Mouse (Mus musculus) hindbrain, embryonic 10.5 days (tissue): Measurements from ENCODE around the gene Wwox. TPM values are rescaled to one million over a fixed set of nuclear protein-coding genes. Genes with fewer than 3 reads are reported as not detected.

Experiments
- DNase-seq: peaks from one replicate; pipeline ENCODE4 v3.0.0-alpha.2; 2017; ENCODE audit warnings: low spot score
- H3K27ac ChIP-seq: fragments of 300-500 bp; sonication (generic); 2 replicates; pipeline ENCODE4 v1.5.1; 2016; ENCODE audit warnings: mild to moderate bottlenecking, moderate library complexity
- H3K27me3 ChIP-seq: fragments of 300-500 bp; sonication (generic); 2 replicates; pipeline ENCODE4 v1.6.1; 2016; ENCODE audit warnings: mild to moderate bottlenecking; ENCODE audit not compliant: poor library complexity, insufficient read depth, severe bottlenecking
- H3K36me3 ChIP-seq: fragments of 300-500 bp; sonication (generic); 2 replicates; pipeline ENCODE4 v1.6.1; 2016; ENCODE audit warnings: mild to moderate bottlenecking, moderate library complexity
- H3K4me1 ChIP-seq: fragments of 300-500 bp; sonication (generic); replicated peaks from 2 replicates; pipeline ENCODE4 v1.6.1; 2016; ENCODE audit warnings: mild to moderate bottlenecking
- H3K4me3 ChIP-seq: fragments of 300-500 bp; sonication (generic); 2 replicates; pipeline ENCODE4 v1.5.1; 2016; ENCODE audit warnings: mild to moderate bottlenecking, moderate library complexity
- H3K9me3 ChIP-seq: fragments of 300-500 bp; sonication (generic); 2 replicates; pipeline ENCODE4 v1.6.1; 2016; ENCODE audit warnings: mild to moderate bottlenecking, moderate library complexity
- WGBS: fragments of 180-500 bp; shearing (Covaris S2); methylation state at CpG from one replicate; pipeline ENCODE4 v1.1.7; 2016; 5-methylcytosine and 5-hydroxymethylcytosine counted together
- polyA plus RNA-seq: library from polyadenylated mRNA; unstranded; fragments of >200 nt; fragmentation: Nextera tagmentation; extraction: Ambion mirVana; gene quantifications from 2 replicates; pipeline ENCODE4 v1.2.1, GENCODE M21; 2016

The Wwox gene
- polyA plus RNA-seq, 1 experiment from 2014 or later: 12.5 TPM

DNA sequence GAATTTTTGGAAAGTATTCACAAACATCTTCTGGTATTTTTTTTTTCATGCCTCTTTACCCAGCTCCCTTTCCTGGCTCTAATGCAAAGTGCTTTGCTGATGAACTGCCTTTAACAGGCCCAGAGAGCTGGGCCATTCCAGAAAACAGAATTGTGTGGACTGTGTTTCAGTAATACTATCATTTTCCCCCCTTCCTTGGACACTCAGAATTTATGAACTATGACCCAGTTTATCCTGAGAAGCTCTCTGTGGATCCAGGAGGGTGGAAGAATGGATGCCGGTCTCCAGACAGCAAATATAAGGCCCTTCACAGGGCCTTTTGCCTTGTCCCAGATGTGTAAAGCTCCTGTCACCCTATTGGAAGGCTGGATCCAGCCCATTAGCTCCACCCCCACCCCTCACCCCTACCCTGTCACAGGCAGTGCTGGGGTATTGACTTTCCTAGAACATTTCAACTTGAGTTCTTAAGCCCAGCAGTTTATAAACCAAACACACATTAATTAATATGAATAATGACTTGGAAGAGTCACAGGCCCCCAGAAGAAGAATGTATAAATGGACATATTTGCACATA is 332.9 kb downstream of the Wwox start:
- peak; percentile 29 for DNase-seq
- no peak overlapping the region for H3K4me3 ChIP-seq
- 33% methylated on average over 1 of the region's 1 CpGs for WGBS
- H3K9me3 ChIP-seq: no peaks in the 10 kb centered on the region
- 0 out of 2 replicates have a peak, but pooled peaks cover 3% of the 10 kb centered on the region for H3K27me3 ChIP-seq
- no peaks in the 10 kb centered on the region for H3K36me3 ChIP-seq
- H3K27ac ChIP-seq: no peak overlapping the region
- peaks cover 46% of the 10 kb centered on the region for H3K4me1 ChIP-seq

DNA sequence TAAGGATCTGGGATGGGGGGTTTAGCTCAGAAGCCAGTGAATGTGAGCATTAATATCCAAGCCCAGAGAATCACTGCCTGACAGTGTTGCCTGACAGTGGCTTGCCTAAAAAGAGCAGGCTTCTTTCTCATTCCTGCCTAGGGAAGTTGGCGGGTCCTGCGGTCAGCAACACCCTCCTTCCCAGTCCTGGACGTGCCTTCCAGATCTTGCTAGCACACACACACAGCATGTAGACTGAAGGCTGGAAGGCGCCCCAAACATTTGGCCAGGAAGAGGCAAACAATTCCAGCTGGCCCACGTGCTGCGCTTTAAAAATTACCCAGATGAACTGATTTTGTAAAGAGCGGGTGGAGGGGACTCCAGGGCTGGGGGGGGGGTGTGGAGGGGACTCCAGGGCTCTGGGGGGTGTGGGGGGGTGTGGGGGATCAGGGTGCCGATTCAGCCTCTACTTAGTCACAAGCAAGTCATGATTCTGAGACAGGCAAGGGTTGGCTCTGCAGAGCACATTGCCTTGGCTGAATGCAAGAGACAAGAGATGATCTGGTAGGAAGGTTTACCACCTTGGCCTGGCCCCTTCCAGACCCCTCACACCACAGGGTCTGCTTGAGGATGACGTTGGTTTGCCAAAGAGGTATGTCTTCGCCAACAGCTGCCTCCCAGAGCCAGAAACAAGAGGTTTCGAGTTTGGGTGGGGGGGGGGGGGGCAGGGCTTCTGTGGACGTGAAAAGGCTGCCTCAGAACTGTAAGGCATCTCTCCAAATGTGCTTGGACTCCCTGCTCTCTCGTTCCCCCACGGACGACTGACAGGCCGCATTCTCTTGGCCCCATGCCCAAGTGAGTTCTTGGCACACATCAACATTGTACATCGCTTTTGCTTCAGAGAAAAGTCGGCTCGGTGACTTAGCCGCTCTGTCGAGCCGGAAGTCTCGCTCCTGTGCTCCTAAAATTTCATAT is 334.3 kb downstream of the Wwox start:
- Histone ChIP-seq H3K4me1 (peaks cover 52% of the 10 kb centered on the region), H3K27ac (peak overlapping the region; percentile 76), H3K27me3 (0 out of 2 replicates have a peak, but pooled peaks cover 3% of the 10 kb centered on the region), H3K9me3 (no peaks in the 10 kb centered on the region), H3K4me3 (no peak overlapping the region), H3K36me3 (no peaks in the 10 kb centered on the region)
- WGBS: 74% methylated on average over 23 of the region's 23 CpGs
- no peak for DNase-seq

DNA sequence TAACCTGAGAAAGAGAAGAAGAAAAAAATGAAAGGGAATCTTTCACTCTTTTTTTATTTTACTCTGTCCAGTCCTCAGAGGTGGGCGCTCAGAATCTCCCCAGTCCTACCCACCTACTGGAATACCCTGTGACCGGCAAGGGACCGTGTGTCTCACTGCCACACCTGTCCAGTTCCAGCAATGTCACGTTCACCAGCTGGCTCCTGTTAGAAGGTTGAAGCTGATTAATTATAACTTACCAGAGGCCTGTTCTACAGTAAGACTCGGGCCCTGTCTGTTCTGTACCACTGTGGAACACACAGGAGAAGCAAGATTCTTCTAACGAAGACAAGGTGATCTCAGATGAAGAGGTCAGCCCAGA is 334.9 kb downstream of the Wwox start:
- no peak overlapping the region for H3K4me3 ChIP-seq
- 0 out of 2 replicates have a peak, but pooled peaks cover 3% of the 10 kb centered on the region for H3K27me3 ChIP-seq
- no peak overlapping the region for H3K27ac ChIP-seq
- H3K9me3 ChIP-seq: no peaks in the 10 kb centered on the region
- no peak for DNase-seq
- no peaks in the 10 kb centered on the region for H3K36me3 ChIP-seq
- WGBS: 94% methylated on average over 6 of the region's 6 CpGs
- peaks cover 53% of the 10 kb centered on the region for H3K4me1 ChIP-seq

DNA sequence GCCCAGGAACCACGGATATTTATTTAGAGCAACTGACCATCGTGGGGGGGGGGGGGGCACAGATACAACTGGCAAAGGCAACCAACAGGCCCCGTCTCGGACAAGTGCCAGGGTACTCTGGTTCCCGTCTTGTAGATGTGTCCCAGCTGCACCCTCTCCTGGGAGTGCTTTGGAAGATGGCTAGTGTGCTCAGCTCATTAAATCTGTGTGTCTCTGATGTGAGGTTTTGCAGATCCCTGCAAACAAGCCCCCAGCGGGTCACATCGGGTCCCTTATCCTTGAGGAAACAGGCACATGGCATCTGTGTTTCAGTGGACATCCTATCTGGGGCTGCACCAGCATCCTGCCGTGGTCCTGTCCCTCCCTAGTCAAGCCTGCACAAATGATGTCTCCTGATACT is 336.1 kb downstream of the Wwox start:
- DNase-seq: no peak
- WGBS: 83% methylated on average over 8 of the region's 8 CpGs
- H3K9me3 ChIP-seq: no peaks in the 10 kb centered on the region
- H3K4me1 ChIP-seq: peaks cover 53% of the 10 kb centered on the region
- no peak overlapping the region for H3K4me3 ChIP-seq
- 0 out of 2 replicates have a peak, but pooled peaks cover 3% of the 10 kb centered on the region for H3K27me3 ChIP-seq
- H3K36me3 ChIP-seq: no peaks in the 10 kb centered on the region
- H3K27ac ChIP-seq: no peak overlapping the region; the same call in 1 of the 2 replicates

DNA sequence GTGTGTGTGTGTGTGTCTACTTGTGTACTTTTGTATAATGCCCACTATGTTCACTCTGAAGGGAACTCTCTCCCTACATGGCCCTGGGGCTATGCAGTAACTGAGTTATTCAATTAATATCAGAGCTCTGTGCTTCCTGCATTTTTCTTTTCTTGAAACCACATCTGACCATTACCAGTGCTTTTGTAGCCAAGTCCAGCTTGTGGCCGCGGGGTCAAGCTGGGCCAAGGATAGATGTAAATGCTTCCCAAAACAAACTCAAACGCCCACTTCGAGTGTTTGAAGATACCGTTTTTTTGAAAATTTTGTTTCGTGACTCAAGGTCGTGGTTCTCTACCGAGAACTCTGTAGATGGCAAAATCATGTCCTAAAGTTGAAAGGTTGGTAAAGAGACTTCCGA is 337.2 kb downstream of the Wwox start:
- Histone ChIP-seq H3K4me1 (peaks cover 51% of the 10 kb centered on the region), H3K36me3 (no peaks in the 10 kb centered on the region), H3K27ac (no peak overlapping the region), H3K27me3 (0 out of 2 replicates have a peak, but pooled peaks cover 3% of the 10 kb centered on the region), H3K9me3 (no peaks in the 10 kb centered on the region), H3K4me3 (no peak overlapping the region)
- WGBS: 89% methylated on average over 9 of the region's 9 CpGs
- DNase-seq: no peak

DNA sequence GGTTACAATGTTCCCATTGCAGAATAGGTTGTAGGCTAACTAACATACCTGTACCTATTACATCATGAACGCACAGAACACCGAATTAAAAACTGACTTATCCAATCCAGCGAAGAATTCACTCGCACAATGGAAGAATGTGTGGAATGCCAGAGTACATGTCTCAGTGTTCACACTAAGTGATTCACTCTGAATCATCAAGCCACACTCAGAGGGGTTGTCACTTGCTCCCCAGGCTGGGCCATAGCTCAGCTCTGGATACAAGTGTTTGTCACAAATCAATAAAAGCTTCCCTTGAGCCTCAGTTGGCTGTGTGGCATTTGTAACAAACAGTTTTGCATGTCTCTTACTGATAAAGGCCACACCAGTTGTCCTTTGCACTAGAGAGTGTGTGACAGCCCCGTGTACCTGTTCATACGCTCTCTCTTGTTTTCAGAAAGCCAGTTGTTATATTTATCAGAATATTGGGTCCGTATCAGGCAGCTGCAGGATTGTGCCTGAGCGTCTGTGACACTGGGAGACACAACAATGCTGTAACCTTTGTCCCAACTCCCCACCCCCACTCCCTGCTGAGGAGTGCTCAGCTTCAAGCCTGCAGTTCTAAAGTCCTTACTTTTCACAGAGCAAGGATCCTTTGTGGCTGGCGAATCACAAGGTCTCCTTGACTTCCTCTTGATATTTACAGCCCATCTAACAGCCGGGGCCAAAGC is 338.0 kb downstream of the Wwox start:
- H3K4me3 ChIP-seq: no peak overlapping the region
- no peak for DNase-seq
- no peaks in the 10 kb centered on the region for H3K36me3 ChIP-seq
- peaks cover 47% of the 10 kb centered on the region for H3K4me1 ChIP-seq
- H3K27me3 ChIP-seq: 0 out of 2 replicates have a peak, but pooled peaks cover 3% of the 10 kb centered on the region
- peak overlapping the region; percentile 64 for H3K27ac ChIP-seq
- WGBS: 58% methylated on average over 10 of the region's 10 CpGs
- no peaks in the 10 kb centered on the region for H3K9me3 ChIP-seq

DNA sequence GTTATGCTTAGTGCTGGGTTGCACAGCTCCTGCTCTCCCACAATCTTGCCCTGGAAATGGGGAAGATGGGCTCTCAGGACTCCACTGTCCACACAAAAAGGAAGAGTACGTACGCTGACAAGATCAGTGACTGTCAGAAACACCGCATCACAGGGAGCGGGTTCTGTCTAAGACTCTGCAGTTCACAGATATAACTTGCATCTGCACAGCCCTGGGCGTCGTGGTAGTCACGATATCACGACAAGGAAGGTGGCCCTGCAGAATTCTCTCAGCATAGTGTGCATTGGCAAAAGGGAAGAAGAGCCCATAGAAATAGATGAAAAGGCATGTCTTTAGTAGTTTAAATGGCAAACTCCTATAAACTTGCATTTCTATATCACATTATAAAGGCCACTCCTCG is 339.5 kb downstream of the Wwox start:
- DNase-seq: no peak
- no peaks in the 10 kb centered on the region for H3K9me3 ChIP-seq
- H3K36me3 ChIP-seq: no peaks in the 10 kb centered on the region
- no peak overlapping the region for H3K27ac ChIP-seq
- peaks cover 37% of the 10 kb centered on the region for H3K4me1 ChIP-seq
- WGBS: 89% methylated on average over 9 of the region's 9 CpGs
- H3K4me3 ChIP-seq: no peak overlapping the region
- 0 out of 2 replicates have a peak, but pooled peaks cover under 1% of the 10 kb centered on the region for H3K27me3 ChIP-seq

DNA sequence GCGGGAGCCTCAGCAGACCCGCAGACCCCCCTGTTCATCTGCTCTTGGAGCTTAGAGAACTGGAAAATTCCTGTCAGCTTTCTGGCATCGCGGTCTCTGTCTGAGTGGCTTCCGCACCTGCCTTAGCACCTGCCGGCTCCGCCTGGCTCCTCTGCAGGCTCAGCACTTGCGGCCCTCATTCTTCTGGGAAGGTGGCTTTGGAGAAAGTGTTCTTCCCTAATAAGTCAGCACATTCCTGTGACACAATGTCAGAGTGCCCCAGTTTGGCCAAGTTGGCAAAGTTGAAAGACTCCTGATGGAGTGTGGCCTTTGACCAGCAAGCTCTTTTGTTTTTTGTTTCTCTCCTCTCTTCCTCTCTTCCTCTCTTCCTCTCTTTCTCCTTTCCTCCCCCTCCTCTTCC is 343.9 kb downstream of the Wwox start:
- Histone ChIP-seq H3K36me3 (no peaks in the 10 kb centered on the region), H3K4me3 (no peak overlapping the region), H3K27me3 (no peaks in the 10 kb centered on the region), H3K27ac (no peak overlapping the region), H3K4me1 (peaks cover 13% of the 10 kb centered on the region), H3K9me3 (no peaks in the 10 kb centered on the region)
- 85% methylated on average over 8 of the region's 8 CpGs for WGBS
- DNase-seq: no peak

DNA sequence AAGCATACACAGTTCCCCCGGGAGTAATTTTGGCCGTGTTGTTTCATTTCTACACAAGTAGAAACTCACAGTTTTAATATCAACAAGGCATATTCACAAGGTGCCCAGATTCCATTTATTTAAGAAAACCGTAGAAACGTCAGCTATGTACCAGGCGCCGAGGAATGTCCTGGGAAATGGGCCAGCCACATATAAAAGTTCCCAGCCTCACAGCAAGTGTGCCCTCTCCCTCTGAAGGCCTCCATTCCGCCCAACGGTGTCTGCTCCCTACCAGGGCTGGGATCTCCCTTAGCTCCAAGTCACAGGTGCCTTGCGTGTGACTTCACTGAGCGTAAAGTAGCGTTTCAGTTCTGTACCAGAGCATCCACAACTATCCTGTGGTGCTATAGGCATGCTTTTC is 346.4 kb downstream of the Wwox start:
- no peaks in the 10 kb centered on the region for H3K9me3 ChIP-seq
- no peak overlapping the region for H3K4me3 ChIP-seq
- no peak for DNase-seq
- no peaks in the 10 kb centered on the region for H3K36me3 ChIP-seq
- no peaks in the 10 kb centered on the region for H3K27me3 ChIP-seq
- H3K4me1 ChIP-seq: 0 out of 2 replicates have a peak, but pooled peaks cover 8% of the 10 kb centered on the region
- WGBS: 93% methylated on average over 11 of the region's 11 CpGs
- H3K27ac ChIP-seq: no peak overlapping the region

DNA sequence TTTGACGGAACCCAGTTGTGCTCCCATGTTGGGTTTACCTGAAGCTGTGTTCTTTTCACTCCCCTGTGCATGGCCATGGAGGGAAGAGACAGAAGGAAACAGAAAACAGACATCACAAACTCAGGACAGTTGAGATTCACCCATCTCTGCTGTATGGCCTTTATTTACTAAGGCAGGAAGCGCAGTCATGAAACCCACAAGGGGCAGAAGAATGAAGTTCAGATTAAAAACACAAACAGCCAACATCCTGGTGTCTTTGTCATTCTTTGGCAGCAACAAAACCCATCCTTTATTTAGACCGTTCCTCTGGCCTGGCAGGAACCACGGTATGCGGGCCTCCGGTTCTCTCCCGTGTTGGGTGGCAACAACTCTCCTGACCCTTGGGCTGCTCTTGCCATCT is 350.2 kb downstream of the Wwox start:
- Histone ChIP-seq H3K27me3 (no peaks in the 10 kb centered on the region), H3K9me3 (0 out of 2 replicates have a peak, but pooled peaks cover 2% of the 10 kb centered on the region), H3K27ac (no peak overlapping the region), H3K36me3 (no peaks in the 10 kb centered on the region), H3K4me3 (no peak overlapping the region), H3K4me1 (0 out of 2 replicates have a peak, but pooled peaks cover 4% of the 10 kb centered on the region)
- DNase-seq: no peak
- 91% methylated on average over 7 of the region's 7 CpGs for WGBS

DNA sequence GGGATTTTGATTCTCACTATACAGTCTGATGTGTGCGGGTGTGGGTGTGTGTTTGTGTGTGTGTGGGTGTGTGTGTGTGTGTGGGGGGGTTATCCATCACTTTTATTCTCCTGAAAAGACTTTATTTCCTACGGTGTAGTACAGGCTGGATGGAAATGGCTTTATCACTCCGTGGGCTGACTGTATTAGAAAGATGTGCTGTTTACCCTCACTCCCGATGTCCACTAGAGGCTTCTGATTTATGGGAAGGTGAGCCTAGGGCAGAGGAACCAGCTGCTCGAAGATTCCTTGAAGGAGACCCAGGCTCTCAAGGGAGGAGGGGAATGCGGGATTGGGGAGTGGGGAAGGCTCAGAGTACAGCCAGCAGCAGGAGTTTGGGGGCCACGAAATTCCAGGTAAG is 351.3 kb downstream of the Wwox start:
- WGBS: 86% methylated on average over 7 of the region's 7 CpGs
- Histone ChIP-seq H3K36me3 (no peaks in the 10 kb centered on the region), H3K9me3 (0 out of 2 replicates have a peak, but pooled peaks cover 2% of the 10 kb centered on the region), H3K27me3 (no peaks in the 10 kb centered on the region), H3K4me1 (0 out of 2 replicates have a peak, but pooled peaks cover 4% of the 10 kb centered on the region), H3K4me3 (no peak overlapping the region), H3K27ac (no peak overlapping the region)
- no peak for DNase-seq

DNA sequence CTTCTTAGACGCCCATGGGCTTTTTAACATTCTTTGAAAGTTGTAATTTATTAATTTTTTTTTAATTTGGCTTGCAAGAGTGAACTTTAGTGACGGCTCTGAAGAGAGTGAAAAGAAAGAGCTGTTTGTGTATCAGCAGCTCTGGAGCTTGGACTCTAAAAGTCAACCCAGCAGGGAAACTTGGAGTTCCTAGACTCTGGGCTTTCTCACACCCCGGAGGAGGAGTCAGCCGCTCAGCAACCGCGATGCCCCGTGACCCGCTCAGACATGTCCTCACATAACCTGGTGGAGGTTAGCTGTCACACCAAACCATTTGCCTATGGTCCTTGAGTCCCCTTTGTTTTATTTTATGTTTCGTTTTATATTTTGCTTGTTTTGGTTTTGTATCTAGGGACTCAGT is 354.2 kb downstream of the Wwox start:
- DNase-seq: no peak
- H3K36me3 ChIP-seq: no peaks in the 10 kb centered on the region
- no peak overlapping the region for H3K4me3 ChIP-seq
- WGBS: 84% methylated on average over 9 of the region's 9 CpGs
- no peaks in the 10 kb centered on the region for H3K27me3 ChIP-seq
- no peak overlapping the region for H3K27ac ChIP-seq
- 0 out of 2 replicates have a peak, but pooled peaks cover 4% of the 10 kb centered on the region for H3K4me1 ChIP-seq
- H3K9me3 ChIP-seq: 0 out of 2 replicates have a peak, but pooled peaks cover 2% of the 10 kb centered on the region
